Mouse (Mus musculus) adrenal gland, adult 10 weeks (tissue): ENCODE results near the gene Cyb5d1. TPM values are rescaled to one million over a fixed set of nuclear protein-coding genes. Genes with fewer than 3 reads are reported as not detected.

Experiments
- polyA plus RNA-seq: library from polyadenylated mRNA; stranded (reverse); fragments of 350-450 nt; fragmentation: Illumina TruSeq; extraction: RNeasy Lipid Tissue Mini Kit (QIAGEN cat#74804); gene quantifications from one replicate; pipeline ENCODE4 v1.2.3, GENCODE M21; 2014; ENCODE audit warnings: low read depth, low replicate concordance

Cyb5d1 gene
- 62.7 TPM for polyA plus RNA-seq

DNA sequence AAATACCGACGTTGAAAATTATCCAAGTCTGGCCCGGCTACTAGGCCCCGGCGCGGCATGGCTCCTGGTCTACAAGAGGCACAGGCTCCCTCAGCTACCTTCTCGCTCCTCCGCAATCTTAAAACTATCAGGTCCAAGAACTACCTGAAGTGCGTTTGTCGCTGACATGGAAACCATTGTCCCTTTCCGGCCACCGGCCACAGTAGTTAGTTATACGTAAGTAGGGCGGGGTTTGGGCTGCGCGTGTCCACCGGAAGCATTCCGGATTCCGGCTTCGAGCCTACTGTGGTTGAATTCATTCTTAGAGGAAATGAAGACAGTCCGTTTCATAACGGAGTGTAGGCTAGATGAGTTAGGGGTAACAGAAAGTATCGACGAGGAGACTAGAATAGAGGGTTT, at the start of gene Cyb5d1, which contains the start of gene Naa38:
Cyb5d1 (minus strand) TSS at position 397 of the 399 bp plus-strand sequence.
Naa38 (plus strand) TSS at position 253 of the 399 bp plus-strand sequence.

DNA sequence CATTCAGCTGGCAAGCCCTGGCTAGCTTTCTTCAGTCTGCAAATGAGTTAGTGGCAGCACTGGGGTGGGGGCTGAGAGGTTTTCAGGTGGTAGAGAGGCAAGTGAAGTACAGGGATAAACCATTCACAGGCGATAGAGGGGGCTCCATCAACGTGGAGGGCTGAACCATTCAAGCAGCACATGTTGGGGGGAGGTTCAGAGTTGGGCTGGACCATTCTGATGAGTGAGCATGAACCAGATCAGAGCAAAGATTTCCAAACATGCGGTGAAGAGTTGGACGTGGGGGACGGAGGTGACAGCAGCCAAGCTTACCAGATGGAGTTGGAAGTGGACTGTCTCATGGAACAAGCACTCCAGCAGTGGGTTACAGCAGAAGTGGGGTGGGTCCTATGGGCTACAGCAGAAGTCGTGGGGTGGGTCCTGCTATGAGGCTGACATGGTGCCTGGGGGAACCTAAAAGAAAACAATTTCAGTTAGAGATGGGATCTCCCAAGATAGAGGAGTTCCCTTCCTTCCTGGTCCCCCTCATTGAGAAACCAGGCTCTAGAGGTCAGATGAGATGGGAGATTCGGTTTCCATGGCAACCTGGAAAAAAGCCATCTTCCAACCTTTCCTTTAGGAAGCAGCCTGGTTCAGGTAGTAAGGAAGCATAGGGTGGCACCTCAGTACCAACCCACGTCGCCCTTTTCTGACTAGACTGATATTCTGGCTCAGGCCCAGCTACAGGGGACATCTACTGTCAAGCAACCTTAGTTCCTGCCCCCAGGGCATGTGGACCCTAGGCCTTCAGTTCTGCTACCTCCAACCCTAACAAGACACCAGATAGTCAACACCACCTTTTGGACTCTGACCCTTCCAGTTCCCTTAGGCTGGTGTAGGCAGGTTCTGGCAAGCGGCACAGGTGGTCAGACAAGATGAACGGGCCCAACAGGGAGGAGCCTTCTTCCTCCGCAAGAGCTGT, 18.1 kb upstream of the Cyb5d1 start, which contains the start of gene Kdm6b:
Kdm6b (minus strand) TSS at position 455 of the 961 bp plus-strand sequence.

DNA sequence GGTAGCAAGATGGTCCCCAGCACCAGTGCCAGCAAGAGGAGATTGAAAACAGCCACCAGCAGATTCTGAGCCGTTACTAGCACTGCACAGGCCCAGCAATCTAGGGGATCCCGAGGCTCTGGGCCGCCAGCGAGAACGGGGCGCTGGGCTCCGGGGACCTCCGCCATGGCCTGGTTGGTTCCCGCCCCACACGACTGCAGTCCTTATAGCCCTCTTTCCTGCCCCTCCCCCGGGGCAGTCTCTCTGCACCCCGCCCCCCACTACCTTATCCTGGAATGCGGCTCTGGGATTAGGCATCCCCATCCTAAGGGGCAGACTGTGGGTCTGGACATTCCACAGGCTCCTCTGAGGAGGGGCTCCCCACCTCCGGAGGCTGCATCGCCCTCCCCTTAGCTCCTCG, 2.6 kb upstream of the Cyb5d1 start, which contains the start of gene Tmem88:
Tmem88 (minus strand) TSS at position 176 of the 400 bp plus-strand sequence.

GRCm38 (mm10) chr11:69369215-69369989, 26.0 kb downstream of the Cyb5d1 start, which contains the start of gene Chd3:
TSS of gene Chd3 (minus strand) at chr11:69369406.

Other genes starting within 250 kb of the Cyb5d1 start
- not detected for gene Alox12b, start 238.6 kb downstream of the Cyb5d1 start, polyA plus RNA-seq
- gene Alox8, start 197.8 kb downstream of the Cyb5d1 start, polyA plus RNA-seq = not detected
- not detected for gene Gucy2e, start 158.6 kb downstream of the Cyb5d1 start, polyA plus RNA-seq
- 1.8 TPM for gene Cntrob, start 71.9 kb downstream of the Cyb5d1 start, polyA plus RNA-seq
- gene Trappc1, start 71.7 kb downstream of the Cyb5d1 start, polyA plus RNA-seq = 58.0 TPM
- gene Kcnab3, start 69.4 kb downstream of the Cyb5d1 start, polyA plus RNA-seq = 14.0 TPM
- 15.8 TPM for gene Rnf227, start 55.2 kb downstream of the Cyb5d1 start, polyA plus RNA-seq
- gene Chd3, start 26.2 kb downstream of the Cyb5d1 start, polyA plus RNA-seq = 10.1 TPM
- gene Naa38, start 144 bp downstream of the Cyb5d1 start, polyA plus RNA-seq = 7.9 TPM
- gene Tmem88, start 2.6 kb upstream of the Cyb5d1 start, polyA plus RNA-seq = 1.5 TPM
- 3.8 TPM for gene Kdm6b, start 18.0 kb upstream of the Cyb5d1 start, polyA plus RNA-seq
- not detected for gene Dnah2, start 153.5 kb upstream of the Cyb5d1 start, polyA plus RNA-seq
- 0.29 TPM for gene Efnb3, start 164.6 kb upstream of the Cyb5d1 start, polyA plus RNA-seq
- 1.6 TPM for gene Wrap53, start 184.6 kb upstream of the Cyb5d1 start, polyA plus RNA-seq
- gene Trp53, start 184.7 kb upstream of the Cyb5d1 start, polyA plus RNA-seq = 8.5 TPM
- gene Atp1b2, start 210.3 kb upstream of the Cyb5d1 start, polyA plus RNA-seq = 31.6 TPM
- not detected for gene Shbg, start 222.3 kb upstream of the Cyb5d1 start, polyA plus RNA-seq
- 2.8 TPM for gene Sat2, start 226.4 kb upstream of the Cyb5d1 start, polyA plus RNA-seq
- 14.5 TPM for gene Fxr2, start 237.4 kb upstream of the Cyb5d1 start, polyA plus RNA-seq